Mouse (Mus musculus) thymus, postnatal 36 days (tissue): ENCODE measurements around the gene 9930111J21Rik2.
"Not testable (repeated sequence)": the region's sequence is repeated elsewhere in the genome, so short reads cannot be mapped to it uniquely, and the experiment has no call there.

Source experiments
- DNase-seq, 2 experiments: peaks; one replicate each; pipeline ENCODE4 v3.0.0; 2022; ENCODE audit warnings: mixed read lengths in 2 of 2

The 9930111J21Rik2 gene

DNA sequence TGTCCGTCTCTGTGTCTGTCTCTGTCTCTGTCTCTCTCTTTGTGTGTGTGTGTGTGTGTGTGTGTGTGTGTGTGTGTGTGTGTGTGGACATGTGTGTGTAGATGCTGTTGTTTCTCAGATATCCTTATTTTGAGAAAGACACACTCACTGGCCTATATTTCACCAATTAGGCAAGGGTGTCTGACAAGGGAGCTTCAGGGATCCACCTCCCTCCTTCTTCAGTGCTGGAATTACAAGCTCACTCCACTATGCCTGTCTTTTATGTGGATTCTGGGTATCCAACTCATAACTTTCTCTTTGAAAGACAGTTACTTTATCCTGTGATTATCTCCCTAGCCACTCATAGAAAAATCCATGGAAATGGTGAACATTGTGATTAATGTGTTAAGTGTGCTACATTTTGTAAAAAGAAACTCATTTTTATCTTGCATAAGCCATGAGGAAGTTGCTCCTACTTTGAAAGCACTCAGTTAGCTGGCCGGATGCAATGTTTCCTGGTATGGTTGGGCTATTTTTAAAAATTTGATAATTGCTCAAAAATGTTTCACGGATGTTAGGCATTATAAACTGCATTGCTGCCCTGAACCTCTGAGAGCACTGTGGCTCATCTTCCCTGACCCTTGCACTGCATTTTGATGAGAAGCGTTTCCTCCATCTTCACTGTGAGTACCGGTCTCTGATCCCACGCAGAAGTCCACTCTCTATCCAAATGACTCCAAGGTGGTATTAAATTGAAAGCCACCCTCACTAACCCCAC lies 25.1 kb upstream of the 9930111J21Rik2 start, which contains the start of gene Ifi47:
TSS of gene Ifi47 (plus strand) at position 587 of the 757 bp plus-strand sequence.
- DNase-seq = not testable (repeated sequence)

- DNase-seq = no peak
Observed at GRCm38 (mm10) chr11:49068358-49068757, 17.3 kb upstream of the 9930111J21Rik2 start.

GRCm38 (mm10) chr11:49063713-49064469 lies 12.8 kb upstream of the 9930111J21Rik2 start, which contains the start of gene Tgtp2:
Tgtp2 (minus strand) TSS chr11:49064206.
- DNase-seq = peak in 1 of 2 experiments; percentile 7

GRCm38 (mm10) chr11:49061865-49062264 lies 10.8 kb upstream of the 9930111J21Rik2 start:
- not testable (repeated sequence) for DNase-seq

DNA sequence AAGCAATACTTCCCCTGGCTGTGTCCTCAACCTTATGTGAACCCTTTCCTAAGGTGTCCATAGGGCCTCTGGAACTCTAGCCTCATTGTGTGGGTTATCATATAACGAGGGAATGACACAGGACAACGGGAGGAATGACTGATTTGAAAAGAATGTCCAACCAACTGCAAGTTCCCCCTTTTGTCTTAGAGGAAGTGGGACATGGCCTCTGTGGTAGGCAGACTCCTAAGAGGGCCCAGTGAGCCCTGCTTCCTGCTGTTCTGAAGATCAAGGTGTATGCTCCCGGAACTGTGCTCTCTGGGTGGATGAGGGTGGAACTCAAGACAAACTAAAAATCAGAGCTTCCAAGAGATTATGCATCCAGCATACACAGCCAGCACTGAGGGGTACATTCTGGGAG lies 9.0 kb upstream of the 9930111J21Rik2 start:
- DNase-seq = not testable (repeated sequence)

GRCm38 (mm10) chr11:49051894-49052293 lies 852 bp upstream of the 9930111J21Rik2 start:
- not testable (repeated sequence) for DNase-seq

DNA sequence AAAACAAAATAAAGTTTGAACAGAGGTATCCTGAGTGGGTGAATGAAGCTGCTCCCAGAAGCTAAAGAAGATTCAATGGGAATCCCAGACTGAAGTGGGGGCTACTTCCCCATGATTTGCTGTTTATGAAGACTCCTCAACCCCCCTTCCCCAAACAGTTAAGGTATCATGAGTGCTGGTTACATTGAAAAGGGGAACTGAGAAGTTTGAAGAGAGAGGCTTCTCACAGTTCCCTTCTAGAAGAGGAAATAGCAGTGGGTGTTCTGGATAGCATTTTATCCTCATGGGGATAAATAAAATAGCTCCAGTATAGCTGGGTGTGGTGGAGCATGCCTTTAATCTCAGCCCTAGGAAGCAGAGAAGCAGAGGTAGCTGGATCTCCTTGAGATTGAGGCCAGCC lies 978 bp downstream of the 9930111J21Rik2 start:
- DNase-seq = not testable (repeated sequence)

GRCm38 (mm10) chr11:49012074-49012473 lies 39.0 kb downstream of the 9930111J21Rik2 start:
- not testable (repeated sequence) for DNase-seq

DNA sequence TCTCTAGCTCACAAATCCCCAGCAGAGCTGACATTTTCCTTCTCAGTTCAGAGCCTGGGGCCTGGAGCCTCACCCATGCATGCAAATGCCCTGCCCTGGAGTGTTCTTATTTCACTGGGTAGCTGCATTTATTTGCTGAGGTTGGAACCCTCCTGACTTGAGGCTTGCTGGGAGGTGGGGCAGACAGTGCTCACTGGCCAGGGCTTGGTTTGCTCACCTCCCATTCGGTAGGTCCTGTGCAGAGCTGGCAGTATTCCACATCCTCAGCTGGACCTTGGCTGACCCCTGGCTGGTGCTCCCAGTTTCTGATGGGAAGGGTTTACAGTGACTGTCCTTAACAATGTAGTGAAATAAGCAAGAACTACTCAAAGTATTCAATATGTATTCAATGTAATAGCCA lies 44.3 kb downstream of the 9930111J21Rik2 start:
- not testable (repeated sequence) for DNase-seq

- not testable (repeated sequence) for DNase-seq
Observed at GRCm38 (mm10) chr11:49006317-49006716, 44.7 kb downstream of the 9930111J21Rik2 start.

DNA sequence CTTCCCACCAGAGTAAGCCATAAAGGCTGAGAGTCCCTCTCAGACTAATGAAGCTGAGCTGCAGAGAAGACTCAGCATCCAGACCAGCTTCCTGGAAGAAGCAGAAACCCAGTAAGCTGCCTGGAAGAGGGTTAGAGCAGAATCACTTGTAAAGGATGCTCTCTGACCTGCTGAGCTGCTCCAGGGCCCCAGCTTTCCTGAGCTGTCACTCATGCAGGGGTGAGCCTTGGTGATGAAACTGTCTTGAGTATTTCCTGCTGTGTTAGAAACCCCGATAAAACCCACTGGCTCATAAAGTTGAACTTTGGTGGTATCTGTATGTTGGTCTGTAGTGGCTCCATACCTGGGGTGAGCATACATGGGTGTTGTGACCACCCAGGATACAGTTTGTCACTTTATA lies 50.6 kb downstream of the 9930111J21Rik2 start:
- DNase-seq = not testable (repeated sequence)

DNA sequence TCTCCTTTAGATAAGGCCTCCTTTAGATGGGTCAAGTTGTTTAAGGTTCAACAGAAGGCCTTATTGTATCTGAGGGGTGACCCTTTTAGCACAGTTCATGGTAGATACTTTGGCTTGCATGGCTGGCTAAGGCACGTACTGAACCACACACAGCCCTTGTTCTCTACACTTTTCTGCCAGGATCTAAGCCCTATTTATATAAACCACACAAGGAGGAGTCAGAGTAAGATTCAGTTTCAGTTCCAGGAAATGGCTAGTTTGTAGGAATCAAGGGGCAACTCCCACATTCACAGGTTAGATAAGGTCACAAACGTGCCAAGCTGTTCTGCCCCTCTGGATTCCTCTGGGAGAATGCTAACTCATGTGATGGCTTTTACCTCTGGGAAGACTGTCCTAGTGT lies 57.0 kb downstream of the 9930111J21Rik2 start, which contains the start of gene Tgtp1:
TSS of gene Tgtp1 (minus strand) at position 155 of the 400 bp plus-strand sequence.
- not testable (repeated sequence) for DNase-seq

GRCm38 (mm10) chr11:48993296-48993695 lies 57.7 kb downstream of the 9930111J21Rik2 start:
- DNase-seq = not testable (repeated sequence)

DNA sequence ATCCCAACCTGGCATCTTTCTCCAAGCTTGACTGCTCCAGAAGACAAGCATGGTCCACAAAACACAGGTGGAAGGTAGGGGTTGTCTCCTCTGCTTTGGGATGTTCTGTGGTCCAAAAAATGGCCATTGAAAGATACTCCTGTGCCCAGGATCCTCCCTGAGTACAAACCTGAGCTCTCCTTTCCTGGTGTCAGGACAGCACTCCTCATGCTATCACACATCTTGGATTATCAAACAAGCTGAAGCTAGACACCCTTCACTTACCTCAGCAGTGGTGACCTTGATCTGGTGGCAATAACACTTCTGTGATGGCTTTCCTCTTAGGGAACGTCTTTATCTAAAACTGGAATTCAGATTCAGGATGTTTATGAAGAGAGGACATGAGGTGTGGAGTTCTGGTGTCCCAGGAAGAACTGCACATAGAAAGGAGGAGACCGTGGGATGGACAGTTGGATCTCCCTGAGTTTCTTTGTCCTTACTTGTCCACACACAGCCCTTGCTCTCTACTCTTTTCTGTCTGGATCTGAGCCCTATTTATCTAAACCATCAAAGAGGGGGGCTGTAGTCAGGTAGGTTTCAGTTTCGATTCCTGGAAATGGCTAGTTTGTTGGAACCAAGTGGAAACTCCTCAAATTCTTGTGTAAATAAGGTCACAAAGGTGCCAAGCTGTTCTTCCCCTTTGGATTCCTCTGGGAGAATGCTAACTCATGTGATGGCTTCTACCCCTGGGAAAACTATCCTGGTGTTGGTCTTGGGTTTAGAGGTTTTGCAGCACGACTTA lies 59.1 kb downstream of the 9930111J21Rik2 start, which contains the start of gene Gm12185:
TSS of gene Gm12185 (minus strand) at position 487 of the 781 bp plus-strand sequence.
- DNase-seq = peak; percentile 4 to 11

GRCm38 (mm10) chr11:48989981-48990380 lies 61.1 kb downstream of the 9930111J21Rik2 start:
- not testable (repeated sequence) for DNase-seq

DNA sequence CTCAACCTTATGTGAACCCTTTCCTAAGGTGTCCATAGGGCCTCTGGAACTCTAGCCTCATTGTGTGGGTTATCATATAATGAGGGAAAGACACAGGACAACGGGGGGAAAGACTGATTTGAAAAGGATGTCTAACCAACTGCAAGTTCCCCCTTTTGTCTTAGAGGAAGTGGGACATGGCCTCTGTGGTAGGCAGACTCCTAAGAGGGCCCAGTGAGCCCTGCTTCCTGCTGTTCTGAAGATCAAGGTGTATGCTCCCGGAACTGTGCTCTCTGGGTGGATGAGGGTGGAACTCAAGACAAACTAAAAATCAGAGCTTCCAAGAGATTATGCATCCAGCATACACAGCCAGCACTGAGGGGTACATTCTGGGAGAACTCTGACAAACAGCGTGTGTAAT lies 62.8 kb downstream of the 9930111J21Rik2 start:
- DNase-seq = peak in 1 of 2 experiments; percentile 5

DNA sequence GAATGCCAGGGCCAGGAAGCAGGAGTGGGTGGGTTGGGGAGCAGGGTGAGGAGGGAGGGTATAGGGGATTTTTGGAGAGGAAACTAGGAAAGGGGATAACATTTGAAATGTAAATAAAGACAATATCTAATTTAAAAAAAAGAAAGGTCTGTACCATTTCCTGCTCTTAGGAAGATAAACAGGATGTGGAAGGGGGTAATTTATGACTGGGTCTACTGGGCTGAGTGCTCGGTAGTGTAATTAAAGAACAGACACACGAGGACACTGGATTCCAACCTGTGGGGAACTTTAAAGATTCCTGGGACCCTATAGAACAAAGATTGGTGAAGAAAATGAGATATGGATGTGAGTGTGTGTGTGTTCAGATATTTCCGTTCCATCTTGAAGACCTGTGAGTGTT lies 68.2 kb downstream of the 9930111J21Rik2 start:
- DNase-seq = not testable (repeated sequence)

- DNase-seq = not testable (repeated sequence)
Observed at GRCm38 (mm10) chr11:48980052-48980451, 71.0 kb downstream of the 9930111J21Rik2 start.

- DNase-seq = not testable (repeated sequence)
Observed at GRCm38 (mm10) chr11:48979251-48979650, 71.8 kb downstream of the 9930111J21Rik2 start, which contains the start of gene 9930111J21Rik1. 9930111J21Rik1 (minus strand) TSS chr11:48979398.

DNA sequence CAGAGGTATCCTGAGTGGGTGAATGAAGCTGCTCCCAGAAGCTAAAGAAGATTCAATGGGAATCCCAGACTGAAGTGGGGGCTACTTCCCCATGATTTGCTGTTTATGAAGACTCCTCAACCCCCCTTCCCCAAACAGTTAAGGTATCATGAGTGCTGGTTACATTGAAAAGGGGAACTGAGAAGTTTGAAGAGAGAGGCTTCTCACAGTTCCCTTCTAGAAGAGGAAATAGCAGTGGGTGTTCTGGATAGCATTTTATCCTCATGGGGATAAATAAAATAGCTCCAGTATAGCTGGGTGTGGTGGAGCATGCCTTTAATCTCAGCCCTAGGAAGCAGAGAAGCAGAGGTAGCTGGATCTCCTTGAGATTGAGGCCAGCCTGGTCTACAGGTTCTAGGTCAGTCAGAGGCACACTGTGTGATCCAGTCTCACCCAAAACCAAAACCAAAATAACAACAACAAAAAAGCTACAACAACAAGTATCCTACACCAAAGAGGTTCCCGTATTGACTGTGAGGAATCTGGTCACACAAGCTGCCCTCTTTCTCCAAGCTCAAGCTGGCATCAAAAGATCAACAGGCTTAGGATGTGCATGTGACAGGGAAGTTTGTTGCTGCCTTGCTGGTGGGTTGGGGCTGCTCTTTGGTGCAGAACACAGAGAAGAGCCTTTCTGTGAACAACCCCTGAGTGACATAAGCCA lies 72.7 kb downstream of the 9930111J21Rik2 start, which contains the start of gene Olfr56:
TSS of gene Olfr56 (plus strand) at position 650 of the 700 bp plus-strand sequence.
- not testable (repeated sequence) for DNase-seq

DNA sequence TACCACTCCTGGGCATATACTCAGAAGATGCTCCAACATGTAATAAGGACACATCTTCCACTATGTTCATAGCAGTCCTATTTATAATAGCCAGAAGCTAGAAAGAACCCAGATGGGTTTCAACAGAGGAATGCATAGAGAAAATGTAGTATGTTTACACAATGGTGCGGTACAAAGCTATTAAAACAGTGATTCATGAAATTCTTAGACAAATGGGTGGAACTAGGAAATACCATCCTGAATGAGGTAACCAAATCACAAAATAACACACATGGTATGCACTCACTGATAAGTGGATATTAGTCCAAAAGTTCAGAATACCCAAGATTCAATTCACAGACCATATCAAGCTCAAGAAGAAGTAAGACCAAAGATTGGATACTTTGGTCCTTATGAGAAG lies 76.4 kb downstream of the 9930111J21Rik2 start:
- not testable (repeated sequence) for DNase-seq
